Mouse (Mus musculus) adrenal gland, postnatal 36 days (tissue): ENCODE measurements around the gene Lemd2. TPM values are rescaled to one million over a fixed set of nuclear protein-coding genes. Genes with fewer than 3 reads are reported as not detected.

Experiments used
- DNase-seq, 2 experiments: peaks; one replicate each; pipeline ENCODE4 v3.0.0; 2021; ENCODE audit warnings: mixed read lengths in 1 of 2
- total RNA-seq, 2 experiments: library from RNA; stranded (reverse); gene quantifications; 2 replicates each; pipeline ENCODE4 v1.2.3; 2021

The Lemd2 gene
- total RNA-seq, 2 experiments from 2014 or later = 66.5 to 76.6 TPM

- peak; percentile 50 to 53 for DNase-seq
Observed at GRCm38 (mm10) chr17:27160905-27161304, 43.4 kb downstream of the Lemd2 start.

GRCm38 (mm10) chr17:27159169-27159568 is 45.1 kb downstream of the Lemd2 start:
- no peak for DNase-seq

DNA sequence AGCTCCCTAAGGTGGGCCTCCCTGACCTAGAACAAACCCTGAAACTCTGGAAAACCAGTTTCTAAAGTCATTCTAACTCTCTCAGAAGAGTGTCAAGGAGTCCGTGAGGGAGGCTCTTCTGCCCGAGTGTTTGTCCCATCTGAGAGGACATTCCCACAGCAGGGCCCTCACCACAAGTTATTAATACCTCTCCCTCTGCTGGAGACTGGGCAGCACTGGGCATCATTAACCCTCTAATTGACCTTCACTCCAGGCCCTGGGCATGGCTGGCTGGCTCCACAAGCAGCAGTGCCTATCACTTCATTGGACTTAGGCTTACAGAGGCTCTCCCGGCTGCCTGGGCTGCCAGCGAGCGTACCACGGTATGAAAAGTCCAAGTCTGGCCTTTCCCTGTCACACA is 45.8 kb downstream of the Lemd2 start:
- DNase-seq = no peak

GRCm38 (mm10) chr17:27155752-27156151 is 48.5 kb downstream of the Lemd2 start:
- DNase-seq = no peak

DNA sequence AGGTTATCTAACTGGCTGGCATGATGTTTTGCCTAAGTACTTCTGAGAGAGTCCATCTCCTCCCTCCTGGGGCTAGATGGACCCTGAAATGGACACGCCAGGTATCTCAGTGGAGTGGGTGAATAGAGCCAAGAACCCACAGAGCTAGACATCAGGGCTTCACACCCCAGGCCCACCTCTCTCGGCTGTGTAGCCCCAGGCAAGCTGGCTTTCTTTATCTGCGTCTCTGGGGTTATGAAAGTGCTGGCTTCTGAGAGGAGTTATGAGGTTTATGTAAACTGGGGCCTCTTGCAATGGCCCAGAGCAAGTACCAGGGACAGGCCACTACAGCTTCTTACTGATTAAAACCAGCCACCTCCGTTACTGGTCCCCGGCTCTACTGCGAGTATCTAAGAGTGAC is 49.4 kb downstream of the Lemd2 start:
- no peak for DNase-seq

DNA sequence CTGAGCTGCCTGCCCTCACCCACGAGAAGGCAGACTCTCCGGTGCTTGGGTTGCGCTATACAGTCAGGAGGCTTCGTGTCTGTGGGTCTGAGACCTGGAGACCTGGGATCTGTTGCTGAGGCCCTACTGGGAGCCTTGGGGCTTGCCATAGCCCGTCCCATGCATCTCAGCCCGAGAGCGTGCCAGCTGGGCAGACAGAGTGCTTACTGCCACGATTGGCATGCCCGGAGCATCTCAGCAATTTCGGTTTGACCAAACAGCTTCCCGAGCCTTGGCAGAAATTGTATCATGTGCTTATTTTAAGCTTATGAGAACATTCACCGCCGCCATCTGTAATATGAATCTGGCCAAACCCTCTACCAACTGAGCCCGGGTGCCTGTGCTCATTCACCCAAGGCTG is 50.0 kb downstream of the Lemd2 start:
- no peak for DNase-seq

DNA sequence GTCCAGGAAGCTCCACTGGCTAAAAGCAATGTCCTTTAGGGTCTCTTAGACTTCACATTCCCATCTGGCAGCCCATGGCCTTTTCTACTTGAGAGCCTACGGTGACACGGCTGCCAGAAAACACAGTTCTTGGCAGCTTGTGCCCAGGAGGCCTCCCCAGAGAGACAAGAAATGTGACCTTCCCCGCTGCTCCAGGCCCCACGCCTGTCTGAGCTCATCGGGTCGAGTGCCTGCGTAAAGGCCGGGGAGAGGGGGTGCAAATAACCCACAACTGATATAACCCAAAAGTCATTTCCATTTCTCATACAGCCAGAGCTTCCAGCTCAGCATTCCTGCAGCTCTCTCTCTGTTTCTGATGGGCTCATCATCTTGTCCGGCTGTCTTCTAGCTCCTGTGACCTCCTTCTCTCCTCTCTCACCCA is 50.5 kb downstream of the Lemd2 start:
- peak; percentile 80 to 85 for DNase-seq

- DNase-seq = no peak
Observed at GRCm38 (mm10) chr17:27152976-27153723, 51.1 kb downstream of the Lemd2 start.

GRCm38 (mm10) chr17:27151411-27151810 is 52.9 kb downstream of the Lemd2 start:
- peak in 1 of 2 experiments; percentile 49 for DNase-seq

DNA sequence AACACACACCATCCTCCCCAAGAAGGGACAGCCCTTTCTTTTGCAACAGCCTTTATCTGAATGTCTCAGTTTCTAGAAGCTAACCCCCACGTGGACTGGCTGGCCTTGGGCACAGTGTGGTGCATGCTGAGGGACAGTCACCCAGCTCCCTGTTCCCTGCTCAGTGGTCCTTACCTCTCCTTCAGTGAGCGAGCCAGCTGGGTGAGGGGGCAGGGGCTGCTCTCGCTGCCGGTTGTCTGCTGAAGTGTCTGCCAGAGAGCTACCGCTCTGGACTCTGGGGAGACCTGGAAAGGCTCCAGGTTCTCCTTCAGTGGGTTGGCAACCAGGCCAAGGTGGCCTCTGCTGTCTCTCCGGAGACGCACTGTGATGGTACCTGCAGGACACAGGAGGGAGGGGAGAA is 53.4 kb downstream of the Lemd2 start:
- DNase-seq = peak; percentile 72 to 75

- DNase-seq = no peak
Observed at GRCm38 (mm10) chr17:27146323-27146923, 57.8 kb downstream of the Lemd2 start.

- DNase-seq = no peak
Observed at GRCm38 (mm10) chr17:27144152-27144551, 60.1 kb downstream of the Lemd2 start.

DNA sequence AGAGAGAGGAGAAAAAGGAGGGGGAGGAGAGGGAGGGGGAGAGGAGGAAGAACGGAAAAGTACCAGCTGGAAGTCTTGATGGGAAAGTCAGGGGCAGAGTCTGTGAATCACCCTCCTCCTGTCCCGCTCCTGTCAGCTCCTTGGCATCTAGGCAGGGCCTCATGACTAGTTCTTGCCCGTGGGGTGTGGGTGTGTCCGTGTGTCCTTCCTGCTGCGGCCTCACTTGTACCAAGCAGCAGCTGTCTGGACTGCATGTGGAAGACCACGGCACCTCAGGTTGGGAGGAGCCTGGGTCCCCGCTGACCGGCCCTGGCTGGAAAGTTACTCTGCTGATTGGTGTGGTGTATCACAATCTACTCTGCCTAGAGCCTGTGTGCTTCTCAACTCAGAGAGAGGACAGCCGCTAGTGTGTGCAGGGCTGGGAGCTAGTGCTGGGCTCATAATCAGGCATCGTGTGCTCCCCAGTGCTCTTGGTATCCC is 62.3 kb downstream of the Lemd2 start:
- peak; percentile 72 to 75 for DNase-seq

DNA sequence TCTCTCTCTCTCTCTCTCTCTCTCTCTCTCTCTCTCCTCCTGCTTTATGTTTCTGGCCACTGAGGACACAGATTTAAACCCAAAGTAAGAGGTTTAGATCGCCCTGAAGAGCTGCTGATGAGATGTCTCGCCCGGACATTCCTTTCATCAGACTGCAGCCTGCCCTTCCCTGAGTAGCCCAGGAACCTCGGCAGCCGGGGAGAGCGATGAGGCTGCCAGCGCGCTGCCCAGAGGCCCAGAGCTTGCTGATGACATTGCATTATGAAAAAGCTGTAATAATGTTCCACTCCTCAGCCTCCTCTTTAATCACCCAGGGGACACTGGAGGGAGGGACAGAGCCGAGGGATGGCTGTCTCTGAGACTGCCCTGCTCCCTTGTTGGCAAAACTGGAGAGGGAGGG is 64.0 kb downstream of the Lemd2 start:
- DNase-seq = no peak

Other genes with a start within 250 kb of the Lemd2 start
- 10 to 100 TPM in 1 of 2 experiments, 1 to 10 TPM in 1; 9.9 to 10.5 TPM for gene Zbtb9, start 231.3 kb downstream of the Lemd2 start, total RNA-seq
- gene Bak1, start 175.5 kb downstream of the Lemd2 start, total RNA-seq = 10 to 100 TPM; 29.3 to 42.4 TPM
- gene Itpr3, start 147.2 kb downstream of the Lemd2 start, total RNA-seq = 1 to 10 TPM; 5.9 to 6.3 TPM
- gene Uqcc2, start 70.6 kb downstream of the Lemd2 start, total RNA-seq = 100 to 1,000 TPM; 245 to 370 TPM
- gene Ip6k3, start 36.7 kb downstream of the Lemd2 start, total RNA-seq = 1 to 10 TPM in 1 of 2 experiments, under 1 TPM in 1; 0.82 to 3.7 TPM